Mouse (Mus musculus): ENCODE data around the gene Pfn1.

- TF ChIP-seq CTCF (IDR thresholded peaks at IDR 0.05): no peak
- no peak; the same call in 1 of the 2 replicates for TF ChIP-seq POLR2A (IDR thresholded peaks at IDR 0.05; ENCODE audit: insufficient read depth, low read depth, low read length)
- no peak for TF ChIP-seq EP300 (IDR thresholded peaks at IDR 0.05; ENCODE audit: insufficient read depth, low read depth, low read length)
Observed at GRCm38 (mm10) chr11:70655571-70656455, 1.4 kb upstream of the Pfn1 start.
